Mouse (Mus musculus) ES-E14 (cell line): ENCODE results near the gene Slc9a8.

Experiments used
- HCFC1 ChIP-seq: IDR thresholded peaks from 2 replicates; pipeline ENCODE4 v1.6.1; 2012; ENCODE audit warnings: low read length, inconsistent platforms, borderline replicate concordance; ENCODE audit not compliant: insufficient read depth
- MAFK ChIP-seq: IDR thresholded peaks from 2 replicates; pipeline ENCODE4 v1.6.1; 2014; ENCODE audit warnings: mild to moderate bottlenecking, low read depth, low read length, inconsistent platforms; ENCODE audit not compliant: insufficient read depth
- ZNF384 ChIP-seq: IDR thresholded peaks from 2 replicates; pipeline ENCODE4 v1.6.1; 2012; ENCODE audit warnings: low read depth, low read length, inconsistent platforms

DNA sequence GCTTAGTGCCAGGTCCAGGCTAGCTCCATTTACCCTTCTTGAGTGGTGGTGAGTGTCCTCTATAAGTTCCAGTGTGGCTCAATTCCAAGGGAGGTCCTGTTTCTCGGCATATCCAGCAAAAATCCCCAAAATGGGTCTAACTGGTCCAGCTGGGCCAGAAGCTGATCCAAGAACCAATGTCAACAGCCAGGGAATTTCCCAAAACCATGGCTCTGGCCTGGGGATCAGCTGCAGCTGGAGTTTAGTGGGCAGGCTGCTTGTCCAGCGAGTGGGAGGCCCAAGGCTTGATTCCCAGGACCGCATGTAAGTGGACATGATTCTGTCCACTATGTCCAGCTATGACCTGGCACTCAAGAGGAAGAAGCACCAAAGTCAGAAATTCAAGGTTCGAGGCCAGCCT is 35.1 kb upstream of the Slc9a8 start:
- TF ChIP-seq HCFC1 (no peak), MAFK (no peak), ZNF384 (no peak)
